In the genomic region with DNA sequence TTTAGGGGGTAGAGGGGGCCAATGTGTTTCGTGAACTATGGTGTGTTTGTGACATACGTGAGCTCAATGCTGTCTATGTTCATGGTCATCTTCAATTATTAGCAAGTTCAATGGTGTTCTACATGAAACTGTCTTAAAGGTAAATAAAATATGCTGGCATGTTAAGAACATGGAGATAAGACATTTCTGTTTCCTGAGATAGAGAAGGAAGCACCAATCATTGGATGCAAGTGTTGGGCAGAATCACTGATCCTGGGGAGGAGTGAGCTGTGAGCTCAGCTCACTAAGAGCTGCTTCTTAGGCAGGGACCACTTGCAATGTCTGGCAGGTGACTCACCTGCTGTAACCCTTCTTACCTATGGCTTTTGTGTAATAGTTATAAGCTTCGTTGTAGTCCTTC, we compare ENCODE assay signal across 28 mouse cellular contexts. TPM values are rescaled to one million over a fixed set of nuclear protein-coding genes. Genes with fewer than 3 reads are reported as not detected.
"Had no signal": no experiment of that assay in that cellular context is flagged by ENCODE, and none has a peak within 500 bp of the region (broad histone marks: within the 10 kb centered on the region; RNA-seq: fewer than 3 reads in every experiment).

No protein-coding gene starts in this region.

- H3K27ac ChIP-seq: embryonic facial prominence, embryonic 10.5 days; embryonic facial prominence, embryonic 12.5 days; embryonic facial prominence, embryonic 13.5 days; embryonic facial prominence, embryonic 15.5 days; forebrain, embryonic 10.5 days; forebrain, embryonic 12.5 days; forebrain, embryonic 13.5 days; forebrain, embryonic 15.5 days; gastrocnemius, adult 2 months; heart, adult 2 months had no signal

- H3K9ac ChIP-seq: embryonic facial prominence, embryonic 12.5 days; embryonic facial prominence, embryonic 13.5 days; embryonic facial prominence, embryonic 15.5 days; forebrain, embryonic 12.5 days; forebrain, embryonic 13.5 days; forebrain, embryonic 15.5 days; forebrain, postnatal 0 days had no signal

- H3K9me3 ChIP-seq: embryonic facial prominence, embryonic 10.5 days; embryonic facial prominence, embryonic 12.5 days; embryonic facial prominence, embryonic 13.5 days; embryonic facial prominence, embryonic 15.5 days; forebrain, embryonic 10.5 days; forebrain, embryonic 12.5 days; forebrain, embryonic 13.5 days; forebrain, embryonic 15.5 days had no signal

- DNase-seq: cerebellum, adult 8-10 months; cerebellum, adult 9-10 months; cerebellum, adult 9-11 months; cerebellum, postnatal 10 days; cerebellum, postnatal 14 days; cerebellum, postnatal 25 days; cerebellum, postnatal 36 days; embryo, embryonic 11 days; forebrain, postnatal 0 days; gastrocnemius, adult 2 months; gastrocnemius, postnatal 10 days; gastrocnemius, postnatal 14 days; gastrocnemius, postnatal 25 days; gastrocnemius, postnatal 36 days; heart, adult 11 months; heart, adult 18-20 months; heart, adult 2 months had no signal

- H3K4me3 ChIP-seq: embryonic facial prominence, embryonic 10.5 days; embryonic facial prominence, embryonic 12.5 days; embryonic facial prominence, embryonic 13.5 days; embryonic facial prominence, embryonic 15.5 days; erythroblast, embryonic 14.5 days; forebrain, embryonic 10.5 days; forebrain, embryonic 12.5 days; forebrain, embryonic 13.5 days; forebrain, embryonic 15.5 days; gastrocnemius, adult 2 months; heart, adult 2 months had no signal

- H3K4me2 ChIP-seq: embryonic facial prominence, embryonic 12.5 days; embryonic facial prominence, embryonic 13.5 days; embryonic facial prominence, embryonic 15.5 days; forebrain, embryonic 12.5 days; forebrain, embryonic 13.5 days; forebrain, embryonic 15.5 days had no signal

- H3K27me3 ChIP-seq: embryonic facial prominence, embryonic 12.5 days; embryonic facial prominence, embryonic 13.5 days; embryonic facial prominence, embryonic 15.5 days; forebrain, embryonic 12.5 days; forebrain, embryonic 13.5 days; forebrain, embryonic 15.5 days had no signal

- ATAC-seq: forebrain, embryonic 13.5 days; forebrain, embryonic 14.5 days; forebrain, embryonic 15.5 days; forebrain, embryonic 16.5 days; forebrain, postnatal 0 days had no signal

- H3K4me1 ChIP-seq: embryonic facial prominence, embryonic 10.5 days; embryonic facial prominence, embryonic 12.5 days; embryonic facial prominence, embryonic 13.5 days; forebrain, embryonic 10.5 days had no signal

RNA-seq across cellular contexts. Expression of gene Ttc25, which starts 56.0 kb away (rescaled TPM):
- polyA plus RNA-seq: erythroblast, embryonic 14.5 days had no signal
